In genomic region chr8:105290554-105291314, GRCm38 (mm10) we compare ENCODE assay signal across 7 mouse cellular contexts. TPM values are rescaled to one million over a fixed set of nuclear protein-coding genes. Genes with fewer than 3 reads are reported as not detected.
DNase-seq lines count a peak whose midpoint lies in the region; ATAC-seq lines count a peak whose summit lies in the region.

No protein-coding gene starts in this region.

- H3K4me3 ChIP-seq in midbrain, embryonic 11.5 days (ENCODE audit: low read depth, low read length) = peak overlapping the region; percentile 40

- peaks cover 22% of the 10 kb centered on the region for H3K4me1 ChIP-seq in midbrain, embryonic 11.5 days (ENCODE audit: control insufficient read depth, insufficient read depth, low read length)

- intact Hi-C loops in gastrocnemius, postnatal 14 days (cut with DNase I; ENCODE audit: low total_unique reads) = no loop called here
- intact Hi-C loops in left cerebral cortex, postnatal 4 days (cut with DNase I) = no loop called here

- H3K27me3 ChIP-seq in midbrain, embryonic 11.5 days (ENCODE audit: control insufficient read depth, insufficient read depth, low read length) = peaks cover 15% of the 10 kb centered on the region

- peak; percentile 94 for DNase-seq in ZHBTc4 (ENCODE audit: low read depth, low spot score)
- DNase-seq in cerebellum, postnatal 25 days = peak; percentile 88 to 97
- DNase-seq in gastrocnemius, postnatal 14 days = peak; percentile 92
- DNase-seq in induced T-regulatory cell, adult 2 months (ENCODE audit: low read depth) = peak; percentile 96
- DNase-seq in left cerebral cortex, postnatal 4 days = peak; percentile 94
- peak; percentile 99 for DNase-seq in midbrain, embryonic 11.5 days (ENCODE audit: low spot score, missing footprints)
- DNase-seq in skeletal muscle tissue, adult 2 months (ENCODE audit: low read depth, low spot score) = peak; percentile 63

- H3K4me2 ChIP-seq in midbrain, embryonic 11.5 days = peak overlapping the region; percentile 74

- ATAC-seq in midbrain, embryonic 11.5 days (ENCODE audit: low FRiP score) = no peak

- H3K9me3 ChIP-seq in midbrain, embryonic 11.5 days (ENCODE audit: control insufficient read depth, low read length) = no peaks in the 10 kb centered on the region

- no peaks in the 10 kb centered on the region for H3K36me3 ChIP-seq in midbrain, embryonic 11.5 days (ENCODE audit: control insufficient read depth, insufficient read depth, low read length)

- WGBS in midbrain, embryonic 11.5 days = 6% methylated on average over 31 of the region's 31 CpGs

- H3K9ac ChIP-seq in midbrain, embryonic 11.5 days (ENCODE audit: low read length) = peak overlapping the region; percentile 24; the same call in 1 of the 2 replicates

- no peak overlapping the region for H3K27ac ChIP-seq in midbrain, embryonic 11.5 days (ENCODE audit: low read depth, low read length)

RNA-seq across cellular contexts. Expression of gene 4931428F04Rik, which starts 1.1 kb away (rescaled TPM):
- total RNA-seq in gastrocnemius, postnatal 14 days (2021) = 1 to 10 TPM in 1 of 2 experiments, under 1 TPM in 1; 0.84 to 1.3 TPM
- total RNA-seq in left cerebral cortex, postnatal 4 days (2021) = 100 to 1,000 TPM; 183 TPM
- 34.2 and 34.4 TPM in 2 replicates for polyA plus RNA-seq in midbrain, embryonic 11.5 days (2014; fragmentation: Nextera tagmentation; extraction: Ambion mirVana)

RNA-seq across cellular contexts. Expression of gene Exoc3l, which starts 5.2 kb away (rescaled TPM):
- total RNA-seq in gastrocnemius, postnatal 14 days (2021) = 1 to 10 TPM; 3.4 to 3.7 TPM
- 1 to 10 TPM; 6.0 to 7.2 TPM for total RNA-seq in left cerebral cortex, postnatal 4 days (2021)
- polyA plus RNA-seq in midbrain, embryonic 11.5 days (2014; fragmentation: Nextera tagmentation; extraction: Ambion mirVana) = 6.4 and 8.6 TPM in 2 replicates

RNA-seq across cellular contexts. Expression of gene E2f4, which starts 6.7 kb away (rescaled TPM):
- 10 to 100 TPM; 15.4 to 17.2 TPM for total RNA-seq in gastrocnemius, postnatal 14 days (2021)
- 10 to 100 TPM; 33.7 to 33.8 TPM for total RNA-seq in left cerebral cortex, postnatal 4 days (2021)
- 94.9 and 101 TPM in 2 replicates for polyA plus RNA-seq in midbrain, embryonic 11.5 days (2014; fragmentation: Nextera tagmentation; extraction: Ambion mirVana)

RNA-seq across cellular contexts. Expression of gene Elmo3, which starts 14.7 kb away (rescaled TPM):
- under 1 TPM; 0.40 to 0.45 TPM for total RNA-seq in gastrocnemius, postnatal 14 days (2021)
- total RNA-seq in left cerebral cortex, postnatal 4 days (2021) = 1 to 10 TPM in 1 of 2 experiments, under 1 TPM in 1; 0.85 to 1.1 TPM
- 0.81 and 1.8 TPM in 2 replicates for polyA plus RNA-seq in midbrain, embryonic 11.5 days (2014; fragmentation: Nextera tagmentation; extraction: Ambion mirVana)

RNA-seq across cellular contexts. Expression of gene Nol3, which starts 14.8 kb away (rescaled TPM):
- 10 to 100 TPM; 24.1 to 27.3 TPM for total RNA-seq in gastrocnemius, postnatal 14 days (2021)
- total RNA-seq in left cerebral cortex, postnatal 4 days (2021) = 1 to 10 TPM; 1.1 to 1.5 TPM
- 2.0 and 3.2 TPM in 2 replicates for polyA plus RNA-seq in midbrain, embryonic 11.5 days (2014; fragmentation: Nextera tagmentation; extraction: Ambion mirVana)

Comparison
In these comparisons a context has a peak if more than half of its experiments do, and no peak if none do; other contexts are left out.
1. RNA of gene 4931428F04Rik, which starts 1.1 kb away (total RNA-seq): 183 TPM in left cerebral cortex, postnatal 4 days; 0.84 to 1.3 TPM in gastrocnemius, postnatal 14 days; every median in the first group is over 10 times any median in the second.
2. Peak in every context shown above with its lines, with median percentiles within 50 percentile points of each other: DNase-seq.